Mouse (Mus musculus): ENCODE measurements at regions not wholly inside any gene's neighbourhood (a gene's known extent, or its start where the extent isn't known, plus 50 kb on each side); places are given as distances from the start of the nearest gene placed in this dataset.

DNA sequence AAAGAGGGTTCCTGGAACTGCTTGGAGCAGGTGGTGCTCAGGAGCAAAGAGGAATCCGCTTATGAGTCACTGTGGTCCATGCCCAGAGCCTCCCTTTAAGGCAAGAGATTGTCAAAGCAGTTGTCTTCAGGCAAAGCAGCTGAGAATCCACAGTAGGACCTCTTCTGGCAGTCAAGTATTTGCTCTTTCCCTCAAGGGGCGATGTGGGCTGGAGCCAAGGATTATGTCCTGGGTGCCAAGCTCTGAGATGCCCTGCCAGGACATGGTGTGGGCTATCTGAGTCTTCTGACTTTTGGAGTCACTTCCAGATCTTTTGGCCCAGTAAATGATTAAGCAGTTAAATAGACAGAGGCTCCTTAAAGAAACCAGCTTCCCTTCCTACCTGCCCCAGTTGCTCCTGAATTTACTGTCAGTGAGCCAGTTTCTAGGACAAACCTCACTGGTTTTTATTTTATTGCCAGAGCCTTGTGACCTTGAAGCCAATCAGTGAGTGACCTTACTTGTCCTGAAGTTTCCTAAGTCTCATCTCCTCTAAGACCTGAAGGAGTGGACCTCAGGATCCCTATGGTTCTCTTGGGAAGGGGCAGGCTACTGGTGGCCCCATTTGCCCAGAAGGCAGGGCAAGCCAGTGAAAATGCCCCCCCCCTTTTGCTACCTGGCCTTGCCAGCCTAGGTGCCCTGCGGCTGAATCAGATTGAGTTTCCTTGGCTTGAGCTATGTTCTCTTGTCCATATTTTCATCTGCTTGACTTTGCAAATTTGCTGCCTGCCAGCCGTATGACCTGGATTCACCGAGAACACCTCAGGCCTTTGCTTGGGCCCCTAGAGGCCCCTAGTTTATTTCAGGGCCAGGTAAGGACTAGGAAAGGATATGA, 66.7 kb upstream of the Bod1 start:
- Histone ChIP-seq H3K36me3 (ENCODE audit: control insufficient read depth, insufficient read depth, low read length) (no peaks in the 10 kb centered on the region), H3K4me1 (ENCODE audit: control insufficient read depth, insufficient read depth, low read length) (peaks cover 24% of the 10 kb centered on the region), H3K27ac (ENCODE audit: insufficient read depth, low read depth, low read length) (peak overlapping the region; percentile 77), H3K4me3 (ENCODE audit: insufficient read depth, low read depth, low read length) (no peak overlapping the region), H3K27me3 (replicated peaks; ENCODE audit: control insufficient read depth, insufficient read depth, low read length) (no peaks in the 10 kb centered on the region)
- DNase-seq = peak; percentile 77
- 44% methylated on average over 5 of the region's 5 CpGs for WGBS
- no peak for TF ChIP-seq POLR2A (IDR thresholded peaks at IDR 0.05; ENCODE audit: low read depth, low read length)
- no peak for TF ChIP-seq CTCF (conservative IDR thresholded peaks at IDR 0.05; ENCODE audit: insufficient read depth, insufficient read length, low read depth, low read length)

DNA sequence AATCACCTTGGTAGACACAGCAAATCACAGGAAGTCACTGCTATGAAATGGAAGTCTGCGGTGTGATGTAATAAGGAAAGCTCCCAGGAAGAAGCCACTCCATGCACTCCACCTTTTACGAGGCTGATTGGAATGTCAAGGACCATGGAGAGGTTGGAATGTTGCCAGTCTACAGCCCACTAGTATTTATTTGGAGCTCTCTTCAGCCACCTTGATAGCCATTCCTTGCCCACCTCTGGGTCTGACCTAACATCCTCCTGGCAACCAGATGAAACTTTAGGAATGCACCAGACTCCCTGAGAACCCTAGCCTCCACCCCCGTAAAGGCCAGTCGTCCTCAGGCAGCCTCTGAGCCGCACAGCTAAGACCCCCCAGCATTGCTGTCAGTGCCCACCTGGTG, 68.7 kb upstream of the Bod1 start:
- Histone ChIP-seq H3K4me1 (ENCODE audit: control insufficient read depth, insufficient read depth, low read length) (peaks cover 34% of the 10 kb centered on the region), H3K36me3 (ENCODE audit: control insufficient read depth, insufficient read depth, low read length) (no peaks in the 10 kb centered on the region), H3K4me3 (ENCODE audit: insufficient read depth, low read depth, low read length) (no peak overlapping the region), H3K27me3 (replicated peaks; ENCODE audit: control insufficient read depth, insufficient read depth, low read length) (no peaks in the 10 kb centered on the region), H3K27ac (ENCODE audit: insufficient read depth, low read depth, low read length) (no peak overlapping the region)
- 80% methylated on average over 5 of the region's 5 CpGs for WGBS
- TF ChIP-seq POLR2A (IDR thresholded peaks at IDR 0.05; ENCODE audit: low read depth, low read length) (no peak), CTCF (conservative IDR thresholded peaks at IDR 0.05; ENCODE audit: insufficient read depth, insufficient read length, low read depth, low read length) (no peak)
- DNase-seq = no peak

DNA sequence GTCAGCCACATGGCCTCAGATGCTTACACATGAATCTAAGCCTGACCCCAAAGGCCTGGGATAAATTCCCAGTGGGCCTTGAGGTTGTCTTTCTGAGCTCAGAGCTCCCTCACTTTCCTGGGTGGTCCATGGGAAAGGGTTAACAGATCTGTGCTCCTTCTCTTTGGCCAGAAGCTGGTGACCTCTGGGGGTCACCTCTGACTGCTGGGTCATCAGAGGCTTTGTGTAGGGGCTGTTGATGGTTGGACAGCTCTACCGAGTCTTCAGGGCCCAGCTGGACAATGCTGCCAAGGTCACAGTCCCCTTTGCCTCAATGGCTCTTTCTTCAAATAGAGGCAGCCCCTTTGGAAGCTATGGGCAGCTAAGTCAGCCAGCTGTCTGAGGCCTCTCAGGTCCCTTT, 70.5 kb upstream of the Bod1 start:
- 58% methylated on average over 1 of the region's 1 CpGs for WGBS
- H3K4me3 ChIP-seq (ENCODE audit: insufficient read depth, low read depth, low read length) = no peak overlapping the region
- H3K36me3 ChIP-seq (ENCODE audit: control insufficient read depth, insufficient read depth, low read length) = no peaks in the 10 kb centered on the region
- H3K27me3 ChIP-seq (replicated peaks; ENCODE audit: control insufficient read depth, insufficient read depth, low read length) = no peaks in the 10 kb centered on the region
- no peak for TF ChIP-seq CTCF (conservative IDR thresholded peaks at IDR 0.05; ENCODE audit: insufficient read depth, insufficient read length, low read depth, low read length)
- TF ChIP-seq POLR2A (IDR thresholded peaks at IDR 0.05; ENCODE audit: low read depth, low read length) = no peak
- no peak for DNase-seq
- H3K4me1 ChIP-seq (ENCODE audit: control insufficient read depth, insufficient read depth, low read length) = peaks cover 47% of the 10 kb centered on the region
- no peak overlapping the region for H3K27ac ChIP-seq (ENCODE audit: insufficient read depth, low read depth, low read length)

DNA sequence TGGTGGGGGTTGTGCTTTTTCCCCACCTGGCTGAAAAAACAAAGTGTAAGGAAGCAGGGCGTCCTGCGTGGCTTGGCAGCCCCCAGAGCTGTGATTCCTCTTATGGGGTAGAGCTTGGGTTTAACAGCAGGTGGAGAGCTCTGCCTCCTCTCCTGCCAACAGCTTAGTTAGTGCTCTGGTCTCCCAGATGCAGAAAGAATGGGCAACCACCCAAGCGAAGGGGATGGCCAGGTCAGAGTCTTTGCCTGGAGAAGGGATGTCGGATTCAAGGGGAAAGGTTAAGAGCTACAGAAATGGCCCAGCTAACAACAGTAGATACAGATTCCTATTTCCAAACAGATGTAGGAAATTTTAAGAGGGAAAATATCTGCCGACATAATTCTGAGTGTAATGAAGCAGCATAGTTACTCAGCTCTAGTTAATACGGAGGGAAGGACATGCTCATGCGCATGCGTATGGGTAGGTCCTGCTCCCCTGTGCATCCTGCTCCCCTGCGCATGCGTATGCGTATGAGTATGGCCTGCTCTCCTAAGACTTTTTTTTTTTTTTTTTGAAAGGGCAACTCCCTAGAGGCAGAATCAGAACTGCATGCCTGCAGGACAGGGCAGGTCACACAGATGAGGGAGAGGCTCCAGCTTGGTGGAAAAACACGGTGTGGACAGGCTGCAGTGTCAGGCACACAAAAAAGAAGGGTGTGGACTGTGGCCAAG, 72.5 kb upstream of the Bod1 start:
- H3K27ac ChIP-seq (ENCODE audit: insufficient read depth, low read depth, low read length) = peak overlapping the region; percentile 65
- DNase-seq = peak; percentile 85
- 73% methylated on average over 12 of the region's 12 CpGs for WGBS
- TF ChIP-seq CTCF (conservative IDR thresholded peaks at IDR 0.05; ENCODE audit: insufficient read depth, insufficient read length, low read depth, low read length) (no peak), POLR2A (IDR thresholded peaks at IDR 0.05; ENCODE audit: low read depth, low read length) (no peak)
- peaks cover 34% of the 10 kb centered on the region for H3K4me1 ChIP-seq (ENCODE audit: control insufficient read depth, insufficient read depth, low read length)
- H3K36me3 ChIP-seq (ENCODE audit: control insufficient read depth, insufficient read depth, low read length) = no peaks in the 10 kb centered on the region
- no peak overlapping the region for H3K4me3 ChIP-seq (ENCODE audit: insufficient read depth, low read depth, low read length)
- H3K27me3 ChIP-seq (replicated peaks; ENCODE audit: control insufficient read depth, insufficient read depth, low read length) = no peaks in the 10 kb centered on the region

DNA sequence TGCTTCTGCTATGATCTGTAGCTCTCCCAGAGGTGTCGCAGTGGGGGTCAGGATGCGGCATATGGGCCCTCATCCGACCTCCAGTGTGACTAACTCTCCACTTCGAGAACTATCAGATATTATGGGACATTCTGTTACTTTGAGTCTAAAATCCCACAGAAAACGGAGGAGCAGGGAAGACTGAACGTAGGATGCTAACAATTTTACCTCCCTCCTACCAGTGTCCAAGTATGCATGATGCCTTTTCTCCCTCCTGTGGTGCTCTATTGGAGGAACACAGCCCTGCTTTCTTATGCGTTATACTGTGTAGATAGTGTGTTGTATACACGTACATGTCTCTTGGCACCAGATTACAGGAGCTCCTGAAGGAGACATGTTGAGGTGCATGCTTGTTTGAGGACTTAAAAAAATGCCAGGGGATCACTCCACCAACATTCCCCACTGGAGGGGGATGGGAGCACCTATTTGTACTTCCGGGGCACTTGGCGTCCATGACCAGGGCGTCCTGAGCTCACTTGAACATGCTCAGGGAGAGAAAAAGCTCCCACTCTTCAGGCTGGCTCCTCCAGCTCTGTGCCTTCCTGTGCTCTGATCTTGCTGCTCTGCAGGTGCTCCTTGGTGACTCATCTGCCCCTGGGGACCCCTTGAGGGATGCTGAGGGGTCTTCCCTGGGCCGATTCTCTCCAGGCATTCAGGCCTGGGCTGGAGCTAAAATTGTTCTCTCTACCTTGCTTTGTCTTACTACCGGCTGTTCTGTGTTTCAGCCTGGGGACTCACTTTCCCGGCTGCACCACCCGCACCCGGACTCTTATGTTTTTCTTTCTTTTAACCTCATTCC, 73.6 kb upstream of the Bod1 start:
- Histone ChIP-seq H3K4me3 (ENCODE audit: insufficient read depth, low read depth, low read length) (no peak overlapping the region), H3K27me3 (replicated peaks; ENCODE audit: control insufficient read depth, insufficient read depth, low read length) (no peaks in the 10 kb centered on the region), H3K4me1 (ENCODE audit: control insufficient read depth, insufficient read depth, low read length) (peaks cover 34% of the 10 kb centered on the region), H3K27ac (ENCODE audit: insufficient read depth, low read depth, low read length) (peak overlapping the region; percentile 65), H3K36me3 (ENCODE audit: control insufficient read depth, insufficient read depth, low read length) (no peaks in the 10 kb centered on the region)
- no peak for TF ChIP-seq CTCF (conservative IDR thresholded peaks at IDR 0.05; ENCODE audit: insufficient read depth, insufficient read length, low read depth, low read length)
- no peak for TF ChIP-seq POLR2A (IDR thresholded peaks at IDR 0.05; ENCODE audit: low read depth, low read length)
- DNase-seq = no peak
- 72% methylated on average over 16 of the region's 16 CpGs for WGBS

DNA sequence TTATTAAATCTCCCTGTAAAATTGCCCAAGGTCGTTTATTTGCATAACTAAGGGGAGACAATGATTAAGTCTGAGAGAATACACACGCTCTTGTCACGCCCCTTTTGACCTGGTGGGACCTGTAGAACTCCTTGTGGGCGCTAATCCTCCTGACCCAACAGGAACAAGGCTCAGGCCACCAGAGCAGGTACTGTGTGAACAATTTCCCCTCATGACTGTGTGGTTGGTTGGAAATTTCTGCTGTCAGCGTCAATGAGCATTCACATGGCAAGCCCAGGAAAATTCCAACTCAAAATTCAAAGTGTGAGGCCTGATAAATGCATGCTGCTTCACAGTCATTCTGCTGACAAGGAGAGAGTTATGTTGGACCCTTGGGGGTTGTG, 74.2 kb upstream of the Bod1 start:
- TF ChIP-seq CTCF (conservative IDR thresholded peaks at IDR 0.05; ENCODE audit: insufficient read depth, insufficient read length, low read depth, low read length) (no peak), POLR2A (IDR thresholded peaks at IDR 0.05; ENCODE audit: low read depth, low read length) (no peak)
- H3K4me1 ChIP-seq (ENCODE audit: control insufficient read depth, insufficient read depth, low read length) = peaks cover 34% of the 10 kb centered on the region
- no peak overlapping the region for H3K4me3 ChIP-seq (ENCODE audit: insufficient read depth, low read depth, low read length)
- H3K27me3 ChIP-seq (replicated peaks; ENCODE audit: control insufficient read depth, insufficient read depth, low read length) = no peaks in the 10 kb centered on the region
- peak overlapping the region; percentile 65 for H3K27ac ChIP-seq (ENCODE audit: insufficient read depth, low read depth, low read length)
- no peak for DNase-seq
- H3K36me3 ChIP-seq (ENCODE audit: control insufficient read depth, insufficient read depth, low read length) = no peaks in the 10 kb centered on the region
- WGBS = 36% methylated on average over 5 of the region's 5 CpGs

Measured in kidney, adult 2 months (tissue).